Mouse (Mus musculus) midbrain, embryonic 15.5 days (tissue): ENCODE results near the gene Endou. TPM values are rescaled to one million over a fixed set of nuclear protein-coding genes. Genes with fewer than 3 reads are reported as not detected.

Experiments used
- ATAC-seq: fragments of 200-750 bp; cut with Nextera tagmentation; replicated peaks from 2 replicates; pipeline ENCODE4 v1.8.0; 2017; ENCODE audit warnings: moderate TSS enrichment
- H3K27ac ChIP-seq: fragments of 300-500 bp; sonication (generic); 2 replicates; pipeline ENCODE4 v1.5.1; 2015; ENCODE audit warnings: mild to moderate bottlenecking, inconsistent platforms
- H3K27me3 ChIP-seq: fragments of 300-500 bp; sonication (generic); replicated peaks from 2 replicates; pipeline ENCODE4 v1.6.1; 2015; ENCODE audit warnings: inconsistent platforms
- H3K36me3 ChIP-seq: fragments of 300-500 bp; sonication (generic); replicated peaks from 2 replicates; pipeline ENCODE4 v1.6.1; 2015; ENCODE audit warnings: inconsistent platforms
- H3K4me1 ChIP-seq: fragments of 300-500 bp; sonication (generic); 2 replicates; pipeline ENCODE4 v1.6.1; 2015; ENCODE audit warnings: inconsistent platforms
- H3K4me2 ChIP-seq: fragments of 300-500 bp; sonication (generic); 2 replicates; pipeline ENCODE4 v1.6.1; 2015; ENCODE audit warnings: inconsistent platforms, mild to moderate bottlenecking, moderate library complexity
- H3K4me3 ChIP-seq: fragments of 300-500 bp; sonication (generic); 2 replicates; pipeline ENCODE4 v1.5.1; 2015; ENCODE audit warnings: mild to moderate bottlenecking, inconsistent platforms
- H3K9ac ChIP-seq: fragments of 300-500 bp; sonication (generic); 2 replicates; pipeline ENCODE4 v1.6.1; 2015; ENCODE audit warnings: mild to moderate bottlenecking, inconsistent platforms
- H3K9me3 ChIP-seq: fragments of 300-500 bp; sonication (generic); 2 replicates; pipeline ENCODE4 v1.6.1; 2016; ENCODE audit warnings: inconsistent platforms
- WGBS: fragments of 180-500 bp; shearing (Covaris S2); methylation state at CpG from one replicate; pipeline ENCODE4 v1.1.7; 2015; ENCODE audit warnings: mixed read lengths; 5-methylcytosine and 5-hydroxymethylcytosine counted together
- polyA plus RNA-seq: library from polyadenylated mRNA; unstranded; fragments of >200 nt; fragmentation: Nextera tagmentation; extraction: Ambion mirVana; gene quantifications from 2 replicates; pipeline ENCODE4 v1.2.1, GENCODE M21; 2015

Endou gene
- polyA plus RNA-seq, 1 experiment from 2014 or later: 0.17 TPM

DNA sequence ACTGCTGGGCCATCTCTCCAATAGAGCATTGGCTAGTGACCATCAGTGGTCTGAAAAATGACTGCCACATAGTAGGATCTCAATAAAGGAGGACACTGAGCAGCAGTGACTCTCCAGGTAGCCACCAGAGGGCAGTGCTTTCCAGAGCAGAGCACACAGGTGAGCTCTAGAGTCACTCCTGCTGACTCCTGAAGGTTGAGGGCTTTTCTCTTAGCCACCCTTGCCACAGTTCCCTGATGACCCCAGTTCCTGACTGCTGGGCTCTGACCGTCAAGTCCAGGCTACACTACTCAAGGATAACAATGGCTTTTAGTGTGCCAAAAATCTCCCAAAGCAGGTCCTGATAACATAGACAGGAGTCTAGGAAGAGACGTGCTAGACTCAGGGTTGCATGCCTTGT, 20.5 kb upstream of the Endou start:
- ATAC-seq: no peak
- peaks cover 18% of the 10 kb centered on the region; the same call in 1 of the 2 replicates for H3K4me1 ChIP-seq
- no peaks in the 10 kb centered on the region for H3K9me3 ChIP-seq
- 0 out of 2 replicates have a peak, but pooled peaks cover 5% of the 10 kb centered on the region for H3K27me3 ChIP-seq
- 84% methylated on average over 2 of the region's 2 CpGs for WGBS
- H3K27ac ChIP-seq: no peak overlapping the region
- H3K36me3 ChIP-seq: no peaks in the 10 kb centered on the region
- no peak overlapping the region for H3K9ac ChIP-seq
- no peak overlapping the region for H3K4me3 ChIP-seq
- no peak overlapping the region for H3K4me2 ChIP-seq

DNA sequence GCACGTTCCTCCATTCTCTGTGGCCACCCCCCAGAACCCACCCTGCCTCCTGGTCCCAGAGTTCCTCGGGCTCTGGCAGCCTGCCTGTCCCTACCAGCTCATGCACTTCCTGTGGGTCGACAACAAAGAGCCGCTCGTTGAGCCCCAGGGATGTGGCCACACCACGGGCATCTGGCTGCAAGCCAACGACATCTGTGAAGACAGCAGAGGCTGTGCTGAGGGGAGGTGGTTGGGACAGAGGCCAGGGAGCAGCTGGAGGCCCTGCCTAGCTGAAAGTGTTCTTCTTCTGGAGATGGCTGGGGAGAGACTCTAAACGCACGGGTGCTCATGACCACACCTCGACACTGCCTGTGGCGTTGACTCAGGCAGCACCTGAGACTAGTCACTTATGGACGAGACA, 19.6 kb upstream of the Endou start:
- Histone ChIP-seq H3K27me3 (0 out of 2 replicates have a peak, but pooled peaks cover 5% of the 10 kb centered on the region), H3K27ac (no peak overlapping the region), H3K4me2 (no peak overlapping the region), H3K4me1 (peaks cover 16% of the 10 kb centered on the region; the same call in 1 of the 2 replicates), H3K4me3 (no peak overlapping the region), H3K9ac (no peak overlapping the region), H3K36me3 (no peaks in the 10 kb centered on the region), H3K9me3 (no peaks in the 10 kb centered on the region)
- ATAC-seq: peak; percentile 79
- 21% methylated on average over 12 of the region's 12 CpGs for whole genome bisulfite sequencing

DNA sequence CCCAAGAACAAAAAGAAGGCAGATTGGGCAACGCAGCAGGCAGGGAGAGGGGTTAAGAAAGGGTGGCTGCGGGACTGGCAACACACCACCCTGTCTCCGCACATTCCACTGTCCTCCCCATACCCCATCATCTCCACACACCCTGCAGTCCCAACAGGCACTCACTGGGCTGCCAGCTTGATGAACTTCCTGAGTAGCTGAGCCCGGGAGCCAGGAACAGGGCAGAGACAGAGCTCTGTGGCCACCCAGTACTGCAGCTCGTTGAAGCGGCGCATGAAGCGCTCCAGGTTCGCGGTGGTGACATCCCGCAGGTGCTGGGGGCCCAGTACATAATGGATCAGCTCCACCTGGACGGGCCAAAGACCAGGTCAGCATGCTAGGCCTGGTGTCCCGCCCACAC, 18.7 kb upstream of the Endou start:
- ATAC-seq: no peak; the same call in 1 of the 2 replicates
- WGBS: 91% methylated on average over 13 of the region's 13 CpGs
- Histone ChIP-seq H3K9ac (no peak overlapping the region), H3K9me3 (no peaks in the 10 kb centered on the region), H3K4me2 (no peak overlapping the region), H3K4me1 (peaks cover 15% of the 10 kb centered on the region; the same call in 1 of the 2 replicates), H3K27ac (no peak overlapping the region), H3K4me3 (no peak overlapping the region), H3K36me3 (no peaks in the 10 kb centered on the region), H3K27me3 (0 out of 2 replicates have a peak, but pooled peaks cover 5% of the 10 kb centered on the region)

DNA sequence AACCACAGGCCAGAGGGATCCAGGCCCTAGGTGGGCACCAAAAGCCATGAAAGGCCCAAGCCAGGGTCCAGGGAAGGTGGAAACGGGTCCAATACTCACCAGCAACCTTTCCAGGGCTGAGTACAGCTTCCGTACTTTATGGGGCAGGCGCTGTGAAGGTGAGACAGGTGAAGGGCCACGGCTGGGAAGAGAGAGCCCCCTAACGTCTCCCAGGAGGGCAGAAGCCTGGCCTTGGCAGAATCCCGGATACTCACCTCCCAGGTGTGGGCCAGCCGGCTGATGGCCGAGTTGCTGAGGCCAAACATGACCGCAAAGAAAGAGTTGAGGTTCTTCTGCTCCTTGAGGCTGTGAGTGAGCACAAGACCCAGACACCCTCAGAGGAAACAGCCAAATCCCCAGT, 18.3 kb upstream of the Endou start:
- Histone ChIP-seq H3K9ac (no peak overlapping the region), H3K4me1 (peaks cover 15% of the 10 kb centered on the region; the same call in 1 of the 2 replicates), H3K27ac (no peak overlapping the region), H3K27me3 (0 out of 2 replicates have a peak, but pooled peaks cover 5% of the 10 kb centered on the region), H3K9me3 (no peaks in the 10 kb centered on the region), H3K36me3 (no peaks in the 10 kb centered on the region), H3K4me3 (no peak overlapping the region), H3K4me2 (no peak overlapping the region)
- ATAC-seq: no peak
- 94% methylated on average over 9 of the region's 9 CpGs for WGBS

DNA sequence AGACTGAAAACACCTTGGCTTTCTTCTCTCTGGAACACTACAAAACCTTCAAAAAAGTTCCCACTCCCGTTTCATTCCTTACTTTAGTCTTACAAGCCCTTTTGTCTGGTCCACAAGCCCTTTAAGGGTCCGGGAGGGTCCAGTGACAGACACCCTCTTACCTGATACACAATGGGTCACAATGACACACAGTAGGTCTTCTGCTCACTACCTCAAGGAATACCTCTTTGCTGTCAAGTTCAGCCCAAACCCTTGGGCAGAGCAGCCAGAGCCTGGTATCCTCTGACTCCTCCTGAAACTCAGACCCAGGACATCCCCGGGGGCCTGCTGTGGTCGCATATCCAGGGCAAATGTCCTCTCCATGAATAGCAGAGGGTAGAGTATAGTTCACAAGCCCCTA, 17.8 kb upstream of the Endou start:
- no peak overlapping the region for H3K9ac ChIP-seq
- WGBS: 87% methylated on average over 4 of the region's 4 CpGs

DNA sequence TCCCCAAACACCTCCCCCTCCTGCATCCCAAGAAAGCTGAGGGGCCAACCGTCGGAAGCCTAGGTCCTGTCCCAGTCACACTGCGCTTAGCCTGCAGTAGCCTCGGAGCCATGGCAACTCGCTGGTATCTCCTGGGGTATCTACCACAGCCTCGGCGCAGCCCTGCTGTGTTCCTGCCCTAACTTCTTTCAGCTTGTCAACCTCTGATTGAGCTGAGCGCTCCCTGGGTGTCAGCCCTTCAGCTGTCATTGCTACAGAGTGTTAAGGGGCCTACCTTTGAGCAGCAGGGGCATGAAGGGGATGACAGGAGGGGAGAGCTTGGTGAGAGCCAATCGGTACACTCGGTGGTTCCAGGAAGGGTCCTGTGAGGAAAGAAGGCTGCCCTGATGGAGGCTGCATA, 17.2 kb upstream of the Endou start:
- Histone ChIP-seq H3K9ac (no peak overlapping the region), H3K4me3 (no peak overlapping the region), H3K4me1 (peaks cover 15% of the 10 kb centered on the region; the same call in 1 of the 2 replicates), H3K9me3 (no peaks in the 10 kb centered on the region), H3K36me3 (no peaks in the 10 kb centered on the region), H3K27me3 (0 out of 2 replicates have a peak, but pooled peaks cover 5% of the 10 kb centered on the region), H3K27ac (no peak overlapping the region), H3K4me2 (no peak overlapping the region)
- 25% methylated on average over 10 of the region's 10 CpGs for WGBS
- no peak for ATAC-seq

More for the DNA sequence above, 17.8 kb upstream of the Endou start:
- Histone ChIP-seq H3K27ac (no peak overlapping the region), H3K4me1 (peaks cover 15% of the 10 kb centered on the region; the same call in 1 of the 2 replicates), H3K9me3 (no peaks in the 10 kb centered on the region), H3K4me2 (no peak overlapping the region), H3K27me3 (0 out of 2 replicates have a peak, but pooled peaks cover 5% of the 10 kb centered on the region), H3K36me3 (no peaks in the 10 kb centered on the region), H3K4me3 (no peak overlapping the region)
- no peak for ATAC-seq

DNA sequence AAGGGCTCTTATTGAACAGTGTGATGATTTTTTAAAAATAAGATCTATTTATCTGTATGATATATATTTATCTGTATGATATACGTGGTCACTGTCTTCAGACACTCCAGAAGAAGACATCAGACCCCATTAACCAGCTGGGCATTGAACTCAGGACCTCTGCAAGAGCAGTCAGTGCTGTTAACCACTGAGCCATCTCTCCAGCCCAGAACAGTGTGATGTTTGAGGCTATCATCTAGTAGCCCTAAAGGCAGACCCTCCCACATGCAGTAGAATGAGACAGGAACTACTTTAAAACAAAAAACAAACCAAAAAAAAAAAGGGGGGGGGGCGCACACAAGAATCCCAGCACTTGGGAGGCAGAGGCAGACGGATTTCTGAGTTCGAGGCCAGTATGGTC, 16.3 kb upstream of the Endou start:
- Histone ChIP-seq H3K27me3 (0 out of 2 replicates have a peak, but pooled peaks cover 5% of the 10 kb centered on the region), H3K36me3 (no peaks in the 10 kb centered on the region), H3K4me2 (no peak overlapping the region), H3K4me3 (no peak overlapping the region), H3K9ac (no peak overlapping the region), H3K27ac (no peak overlapping the region), H3K9me3 (no peaks in the 10 kb centered on the region), H3K4me1 (peaks cover 16% of the 10 kb centered on the region; the same call in 1 of the 2 replicates)
- ATAC-seq: no peak
- WGBS: 86% methylated on average over 4 of the region's 4 CpGs

DNA sequence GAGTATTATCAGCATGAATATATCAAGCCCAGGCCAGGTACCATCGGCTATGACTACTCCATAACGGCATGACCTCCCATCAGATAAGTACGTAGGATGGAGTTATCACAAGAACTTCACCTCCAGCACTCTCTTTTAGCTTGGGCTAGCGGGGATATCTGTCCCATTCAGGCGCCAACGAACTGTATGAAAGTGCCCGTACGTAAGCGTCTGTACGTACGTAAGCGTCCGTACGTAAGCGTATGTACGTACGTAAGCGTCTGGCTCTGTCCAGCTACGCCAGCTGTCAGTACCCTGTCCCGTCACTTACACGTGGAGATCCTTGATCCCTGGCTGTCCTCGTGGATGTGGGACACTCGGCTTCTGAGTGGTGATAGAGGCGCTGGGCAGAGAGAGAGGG, 15.6 kb upstream of the Endou start:
- ATAC-seq: no peak
- 96% methylated on average over 24 of the region's 24 CpGs for WGBS

DNA sequence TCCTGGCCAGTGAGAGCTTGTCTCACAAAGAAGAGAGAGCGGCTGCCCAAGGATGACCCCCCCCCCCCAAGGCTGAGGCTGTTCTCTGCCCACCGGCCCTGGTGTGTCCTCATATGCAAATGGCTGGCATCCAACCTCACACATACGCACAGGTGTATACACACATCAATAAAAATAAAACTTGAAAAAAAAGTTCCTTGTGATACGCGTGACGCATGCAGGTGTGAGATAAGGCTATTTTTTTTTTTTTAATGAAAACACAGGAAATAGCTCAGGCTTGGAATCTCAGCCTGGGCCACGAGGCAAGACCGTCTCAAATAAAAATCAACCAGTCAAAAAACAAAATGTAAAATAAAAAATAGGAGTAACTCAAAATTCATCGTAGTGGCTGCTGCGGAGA, 15.1 kb upstream of the Endou start:
- no peak overlapping the region for H3K9ac ChIP-seq
- 93% methylated on average over 10 of the region's 10 CpGs for WGBS
- no peak overlapping the region for H3K4me2 ChIP-seq
- H3K27me3 ChIP-seq: 0 out of 2 replicates have a peak, but pooled peaks cover 5% of the 10 kb centered on the region
- peaks cover 22% of the 10 kb centered on the region; the same call in 1 of the 2 replicates for H3K4me1 ChIP-seq
- no peak overlapping the region for H3K27ac ChIP-seq
- ATAC-seq: no peak
- no peaks in the 10 kb centered on the region for H3K9me3 ChIP-seq
- H3K36me3 ChIP-seq: no peaks in the 10 kb centered on the region
- H3K4me3 ChIP-seq: no peak overlapping the region

More for the DNA sequence above, 15.6 kb upstream of the Endou start:
- H3K4me3 ChIP-seq: no peak overlapping the region
- H3K36me3 ChIP-seq: no peaks in the 10 kb centered on the region
- H3K27ac ChIP-seq: no peak overlapping the region
- H3K4me1 ChIP-seq: peaks cover 22% of the 10 kb centered on the region; the same call in 1 of the 2 replicates
- H3K4me2 ChIP-seq: no peak overlapping the region
- 0 out of 2 replicates have a peak, but pooled peaks cover 5% of the 10 kb centered on the region for H3K27me3 ChIP-seq
- H3K9me3 ChIP-seq: no peaks in the 10 kb centered on the region
- H3K9ac ChIP-seq: no peak overlapping the region

DNA sequence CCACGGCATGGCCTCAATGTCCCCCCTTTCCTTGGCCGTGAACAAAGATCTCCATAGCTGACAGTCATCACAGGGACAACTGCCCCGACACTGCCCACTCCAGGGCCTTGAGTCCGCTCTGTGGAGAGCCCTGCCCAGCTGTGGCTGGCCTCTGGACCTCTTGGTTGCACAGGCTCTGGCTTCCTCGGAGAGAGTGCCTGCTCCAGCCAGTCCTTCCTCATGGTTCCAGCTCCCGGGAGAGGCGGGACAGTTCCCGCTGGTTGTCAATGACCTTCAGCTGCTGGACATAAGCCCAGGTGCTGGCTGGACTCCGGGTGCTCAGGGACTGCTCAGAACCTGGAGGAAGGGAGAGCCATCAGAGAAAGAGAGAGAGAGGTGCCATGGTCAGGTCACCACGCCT, 14.2 kb upstream of the Endou start:
- WGBS: 76% methylated on average over 10 of the region's 10 CpGs
- H3K36me3 ChIP-seq: no peaks in the 10 kb centered on the region
- no peak overlapping the region for H3K9ac ChIP-seq
- H3K4me1 ChIP-seq: peaks cover 14% of the 10 kb centered on the region; the same call in 1 of the 2 replicates
- no peak for ATAC-seq
- H3K27me3 ChIP-seq: 0 out of 2 replicates have a peak, but pooled peaks cover 5% of the 10 kb centered on the region
- no peak overlapping the region for H3K27ac ChIP-seq
- H3K9me3 ChIP-seq: no peaks in the 10 kb centered on the region
- H3K4me3 ChIP-seq: no peak overlapping the region
- no peak overlapping the region for H3K4me2 ChIP-seq

DNA sequence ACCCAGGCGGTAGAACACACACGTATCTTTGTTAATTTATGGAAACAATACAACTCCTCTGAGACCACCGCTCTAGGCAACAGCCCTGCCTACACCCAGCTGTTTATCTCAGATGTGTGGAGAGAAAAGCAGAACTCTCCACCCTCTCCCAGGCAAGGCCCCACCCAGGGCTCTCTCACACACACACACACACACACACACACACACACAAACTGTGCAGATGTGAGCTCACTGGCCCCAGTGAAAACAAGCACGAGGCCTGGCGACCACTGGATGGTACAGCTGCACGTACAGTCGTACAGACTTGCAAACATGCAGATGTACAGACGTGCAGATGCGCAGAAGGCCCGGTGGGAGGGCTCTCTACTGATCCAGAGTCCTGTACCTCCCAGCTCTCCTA, 13.8 kb upstream of the Endou start:
- H3K4me3 ChIP-seq: no peak overlapping the region
- peaks cover 12% of the 10 kb centered on the region; the same call in 1 of the 2 replicates for H3K4me1 ChIP-seq
- H3K36me3 ChIP-seq: no peaks in the 10 kb centered on the region
- no peak overlapping the region for H3K9ac ChIP-seq
- H3K27ac ChIP-seq: no peak overlapping the region
- H3K9me3 ChIP-seq: no peaks in the 10 kb centered on the region
- H3K27me3 ChIP-seq: 0 out of 2 replicates have a peak, but pooled peaks cover 5% of the 10 kb centered on the region
- 57% methylated on average over 10 of the region's 10 CpGs for WGBS
- H3K4me2 ChIP-seq: no peak overlapping the region
- no peak for ATAC-seq

DNA sequence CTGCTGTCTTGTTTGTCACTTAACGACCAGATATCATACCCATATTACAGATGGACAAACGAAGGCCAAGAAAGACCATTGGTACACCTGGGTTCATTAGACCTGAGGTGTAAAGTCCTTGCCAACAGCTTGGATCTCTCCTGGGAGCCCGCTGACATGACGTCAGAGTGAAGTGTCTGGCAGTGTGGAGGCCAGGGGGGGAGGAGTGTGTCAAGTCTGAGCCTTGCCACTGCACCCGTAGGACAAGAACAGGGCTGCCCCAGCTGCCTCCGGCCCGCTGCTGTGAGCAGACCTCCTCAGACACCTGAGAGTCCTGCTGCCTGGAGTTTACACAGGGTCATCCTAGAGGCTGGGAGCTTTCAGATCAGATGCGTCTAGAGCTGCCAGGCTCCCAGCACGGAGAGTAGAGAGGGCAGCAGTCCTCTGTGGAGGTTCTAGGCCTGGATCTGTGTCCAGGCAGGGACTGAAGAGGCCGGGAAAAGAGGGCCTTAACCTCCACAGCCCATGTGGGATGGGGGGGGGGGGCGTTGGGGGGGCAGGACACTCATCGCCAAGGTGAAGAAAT, 12.9 kb upstream of the Endou start:
- WGBS: 77% methylated on average over 12 of the region's 12 CpGs

DNA sequence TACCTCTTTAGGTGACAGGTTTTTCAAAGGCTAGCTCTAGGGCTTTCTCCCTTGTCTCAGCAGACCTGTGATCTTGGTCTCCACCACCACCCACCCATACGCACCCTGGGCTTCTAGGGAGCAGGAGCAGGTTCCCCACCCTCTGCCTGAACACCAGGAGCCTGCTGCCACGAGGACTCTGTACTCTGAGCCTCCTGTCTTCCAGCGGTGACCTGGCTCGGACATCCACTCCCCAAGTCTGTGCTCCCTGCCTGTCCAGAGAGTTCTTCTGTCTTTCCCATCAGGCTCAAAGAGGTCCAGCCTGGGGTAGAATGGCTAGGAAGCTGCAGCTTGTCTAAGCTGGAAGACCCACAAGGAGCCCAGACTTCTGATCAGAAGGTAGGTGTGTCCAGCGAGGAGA, 12.1 kb upstream of the Endou start:
- H3K9ac ChIP-seq: no peak overlapping the region
- H3K4me2 ChIP-seq: no peak overlapping the region
- peaks cover 12% of the 10 kb centered on the region; the same call in 1 of the 2 replicates for H3K4me1 ChIP-seq
- 0 out of 2 replicates have a peak, but pooled peaks cover 5% of the 10 kb centered on the region for H3K27me3 ChIP-seq
- no peak for ATAC-seq
- 86% methylated on average over 5 of the region's 5 CpGs for WGBS
- no peak overlapping the region for H3K4me3 ChIP-seq
- H3K9me3 ChIP-seq: no peaks in the 10 kb centered on the region
- no peaks in the 10 kb centered on the region for H3K36me3 ChIP-seq
- no peak overlapping the region for H3K27ac ChIP-seq

More for the DNA sequence above, 12.9 kb upstream of the Endou start:
- no peak overlapping the region for H3K27ac ChIP-seq
- 0 out of 2 replicates have a peak, but pooled peaks cover 5% of the 10 kb centered on the region for H3K27me3 ChIP-seq
- no peaks in the 10 kb centered on the region for H3K9me3 ChIP-seq
- no peak overlapping the region for H3K4me2 ChIP-seq
- no peaks in the 10 kb centered on the region for H3K36me3 ChIP-seq
- H3K4me1 ChIP-seq: peaks cover 12% of the 10 kb centered on the region; the same call in 1 of the 2 replicates
- no peak for ATAC-seq
- no peak overlapping the region for H3K4me3 ChIP-seq
- no peak overlapping the region for H3K9ac ChIP-seq
